Mouse (Mus musculus): ENCODE results near the gene Olfr801.

Olfr801 gene

GRCm38 (mm10) chr10:129673765-129674164 lies at the start of gene Olfr801:
TSS of gene Olfr801 (minus strand) at chr10:129673865.
- DNase-seq (ENCODE audit: low spot score in 2 of 2), result no peak

- no peak for DNase-seq (ENCODE audit: low spot score in 2 of 2)
Measured at GRCm38 (mm10) chr10:129702910-129703309, 29.2 kb upstream of the Olfr801 start, which contains the start of gene Olfr804. TSS of gene Olfr804 (plus strand) at chr10:129703210.

DNA sequence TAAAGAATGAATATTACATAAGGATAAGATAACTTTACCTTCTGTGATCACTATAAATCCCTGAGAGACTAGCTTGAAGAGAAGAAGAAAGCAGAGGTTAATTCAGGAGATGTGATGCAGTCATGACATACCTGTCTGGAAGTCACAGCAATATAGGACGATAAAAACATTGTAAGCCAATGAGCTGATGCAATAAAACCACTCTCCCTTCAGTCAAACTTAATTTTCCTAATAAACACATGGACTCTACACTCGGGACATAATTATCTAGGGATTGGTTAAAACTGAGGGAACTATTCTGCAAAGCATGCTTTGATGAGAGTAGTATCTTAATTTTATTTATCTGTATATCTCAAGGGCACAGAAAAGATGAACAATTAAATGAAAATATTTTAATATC lies 20.5 kb upstream of the Olfr801 start, which contains the start of gene Olfr803:
TSS of gene Olfr803 (minus strand) at position 101 of the 400 bp plus-strand sequence.
- DNase-seq (ENCODE audit: low spot score in 2 of 2), result no peak

DNA sequence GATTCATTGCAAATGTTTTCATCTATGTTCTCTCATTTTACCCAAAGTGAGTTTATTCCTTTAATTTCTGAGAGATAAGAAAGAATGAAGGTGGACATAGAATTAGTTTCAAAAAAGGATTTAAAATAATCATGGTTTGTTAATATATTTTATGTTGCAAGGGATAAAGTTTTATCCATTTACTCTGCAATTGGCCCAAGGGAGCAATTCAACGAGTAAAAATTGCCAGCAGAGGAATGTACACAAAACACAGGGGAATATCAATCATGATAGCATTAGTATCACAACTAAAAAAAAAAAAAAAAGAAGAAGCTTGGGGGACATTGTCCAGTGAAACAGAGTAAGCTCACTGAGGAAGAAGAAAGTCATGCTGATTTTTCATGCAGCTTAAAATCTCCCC lies 14.4 kb upstream of the Olfr801 start, which contains the start of gene Olfr802:
TSS of gene Olfr802 (minus strand) at position 101 of the 400 bp plus-strand sequence.
- DNase-seq (ENCODE audit: low spot score in 2 of 2), result no peak

- no peak for DNase-seq (ENCODE audit: low spot score in 2 of 2)
Measured at GRCm38 (mm10) chr10:129657394-129657793, 16.3 kb downstream of the Olfr801 start, which contains the start of gene Olfr800. TSS of gene Olfr800 (plus strand) at chr10:129657694.

- no peak for DNase-seq (ENCODE audit: low spot score in 2 of 2)
Measured at GRCm38 (mm10) chr10:129651763-129652162, 21.9 kb downstream of the Olfr801 start.

DNA sequence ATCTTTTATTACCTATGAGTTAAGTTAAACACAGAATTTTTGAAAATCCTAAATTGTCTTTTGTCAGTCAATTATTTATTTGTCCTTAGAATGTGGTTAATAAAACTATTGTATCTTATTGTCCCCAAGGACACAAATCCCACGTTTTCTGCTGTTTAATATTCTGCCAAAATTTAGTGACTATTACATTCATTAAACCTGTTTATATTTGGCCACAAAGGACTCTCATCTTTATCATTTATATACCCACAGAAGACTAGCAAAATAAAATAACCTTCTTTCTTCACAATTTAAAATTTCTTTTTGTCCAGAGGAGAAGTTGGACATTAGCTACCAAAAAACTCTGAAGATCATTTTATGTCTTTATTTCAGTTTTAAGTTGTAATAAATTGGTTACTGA lies 36.5 kb downstream of the Olfr801 start, which contains the start of gene Olfr799:
TSS of gene Olfr799 (plus strand) at position 301 of the 400 bp plus-strand sequence.
- DNase-seq (ENCODE audit: low spot score in 2 of 2), result no peak

- no peak for DNase-seq (ENCODE audit: low spot score in 2 of 2)
Measured at GRCm38 (mm10) chr10:129627834-129628233, 45.8 kb downstream of the Olfr801 start, which contains the start of gene Olfr798. TSS of gene Olfr798 (minus strand) at chr10:129627934.

GRCm38 (mm10) chr10:129623251-129623650 lies 50.4 kb downstream of the Olfr801 start:
- DNase-seq (ENCODE audit: low spot score in 2 of 2), result no peak

GRCm38 (mm10) chr10:129621724-129622123 lies 51.9 kb downstream of the Olfr801 start:
- DNase-seq (ENCODE audit: low spot score in 2 of 2), result no peak
